Mouse (Mus musculus) bone marrow macrophage, adult 2 months (primary cell): Measurements from ENCODE around the gene Fkbp1b.
"Not testable (repeated sequence)": the region's sequence is repeated elsewhere in the genome, so short reads cannot be mapped to it uniquely, and the experiment has no call there.

Experiments
- CTCF ChIP-seq: IDR thresholded peaks from 2 replicates; pipeline ENCODE4 v1.5.1; 2012; ENCODE audit warnings: low read depth, mild to moderate bottlenecking, low read length, moderate library complexity
- POLR2A ChIP-seq: IDR thresholded peaks from 2 replicates; pipeline ENCODE4 v1.6.1; 2012; ENCODE audit warnings: mild to moderate bottlenecking, low read depth, low read length, borderline replicate concordance

DNA sequence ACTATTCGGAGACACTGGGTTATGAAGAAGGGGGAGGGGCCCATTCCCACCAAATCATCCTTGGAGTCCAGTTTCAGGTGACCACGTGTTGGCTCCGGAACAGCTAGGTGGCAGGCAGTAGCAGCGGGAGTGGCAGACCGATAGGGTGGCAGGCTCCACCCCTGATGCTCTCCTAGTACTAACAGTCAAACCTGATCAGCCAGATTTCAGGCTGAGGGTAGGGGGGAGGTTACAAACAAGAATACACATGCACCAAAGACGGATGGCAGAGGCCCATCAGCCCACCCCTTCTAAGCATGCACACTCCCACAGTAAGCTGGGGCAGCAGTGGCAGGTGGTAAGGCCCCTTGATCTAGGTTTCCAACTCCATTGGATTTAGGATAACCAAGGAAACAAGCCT lies 43.9 kb downstream of the Fkbp1b start:
- TF ChIP-seq POLR2A, CTCF: not testable (repeated sequence)
